Mouse (Mus musculus): ENCODE measurements around the gene Sp100.
"Not testable (repeated sequence)": the region's sequence is repeated elsewhere in the genome, so short reads cannot be mapped to it uniquely, and the experiment has no call there.

Sp100 gene

GRCm38 (mm10) chr1:85649881-85650280, at the start of gene Sp100:
TSS of gene Sp100 (plus strand) at chr1:85649988.
- not testable (repeated sequence) for DNase-seq

DNA sequence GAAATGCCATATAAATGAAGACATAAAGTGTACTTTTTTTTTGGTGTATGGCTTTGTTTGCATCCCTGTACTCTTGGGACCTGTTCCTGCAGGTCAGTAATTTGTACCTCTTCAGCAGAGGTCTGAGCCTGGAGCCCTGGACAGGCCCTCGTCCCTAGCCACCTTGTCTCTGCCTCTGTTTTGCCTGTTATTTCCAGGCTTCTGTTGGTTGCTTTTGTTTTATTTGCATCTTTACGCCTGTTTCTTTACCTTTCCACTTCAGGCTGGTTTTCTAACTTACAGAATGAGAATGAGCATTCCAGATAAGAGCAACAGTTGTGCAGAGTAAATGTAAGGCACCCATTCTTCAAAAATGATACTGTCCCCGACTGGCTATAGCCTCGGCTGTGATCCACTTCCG, 49.7 kb upstream of the Sp100 start, which contains the start of gene Sp140:
Gene Sp140, plus strand, starts transcription at position 301 of the 400 bp plus-strand sequence.
- DNase-seq, result not testable (repeated sequence)

- not testable (repeated sequence) for DNase-seq
Measured at GRCm38 (mm10) chr1:85600794-85601193, 49.0 kb upstream of the Sp100 start.

GRCm38 (mm10) chr1:85604341-85604740, 45.4 kb upstream of the Sp100 start:
- DNase-seq, result not testable (repeated sequence)

DNA sequence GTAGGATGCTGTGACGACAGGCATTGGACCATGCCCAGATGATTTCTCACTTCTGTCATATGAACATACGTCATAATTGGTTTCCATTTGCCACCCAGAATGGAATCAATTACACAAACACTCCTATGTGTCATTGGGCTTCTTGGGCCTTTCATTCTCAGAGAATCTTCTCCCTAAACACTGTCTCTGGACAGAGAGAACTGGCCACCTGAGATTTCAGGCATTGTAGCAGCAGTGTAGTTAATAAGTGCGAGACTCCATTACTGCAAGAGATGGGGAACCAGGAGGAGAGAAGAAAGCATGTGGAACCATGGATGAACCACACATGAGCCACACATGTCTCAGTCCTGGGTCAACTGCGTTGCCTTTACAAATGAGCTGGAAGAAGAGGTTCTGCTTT, 41.4 kb upstream of the Sp100 start:
- not testable (repeated sequence) for DNase-seq

GRCm38 (mm10) chr1:85610581-85610980, 39.2 kb upstream of the Sp100 start:
- DNase-seq, result not testable (repeated sequence)

- DNase-seq, result not testable (repeated sequence)
Measured at GRCm38 (mm10) chr1:85615096-85615495, 34.7 kb upstream of the Sp100 start.

DNA sequence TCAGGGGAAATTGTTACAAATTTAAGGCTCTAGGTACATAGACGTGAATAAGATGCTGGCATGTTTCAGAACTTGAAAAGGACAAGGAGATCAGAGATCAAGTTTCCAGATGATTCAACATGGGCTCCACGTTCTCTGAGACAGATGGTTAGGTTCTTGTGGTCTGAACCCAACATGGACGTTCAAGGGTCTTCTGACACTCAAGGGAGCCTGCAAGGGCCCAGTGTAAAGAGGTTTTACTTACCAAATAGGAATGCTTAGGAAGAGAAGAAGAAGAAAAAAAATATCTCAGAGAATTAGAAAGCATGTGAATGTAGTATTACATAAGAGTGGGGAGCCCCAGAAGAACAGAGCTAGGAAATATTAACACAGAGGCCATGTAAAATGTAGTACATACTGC, 34.0 kb upstream of the Sp100 start:
- not testable (repeated sequence) for DNase-seq

GRCm38 (mm10) chr1:85617161-85617560, 32.6 kb upstream of the Sp100 start:
- not testable (repeated sequence) for DNase-seq

DNA sequence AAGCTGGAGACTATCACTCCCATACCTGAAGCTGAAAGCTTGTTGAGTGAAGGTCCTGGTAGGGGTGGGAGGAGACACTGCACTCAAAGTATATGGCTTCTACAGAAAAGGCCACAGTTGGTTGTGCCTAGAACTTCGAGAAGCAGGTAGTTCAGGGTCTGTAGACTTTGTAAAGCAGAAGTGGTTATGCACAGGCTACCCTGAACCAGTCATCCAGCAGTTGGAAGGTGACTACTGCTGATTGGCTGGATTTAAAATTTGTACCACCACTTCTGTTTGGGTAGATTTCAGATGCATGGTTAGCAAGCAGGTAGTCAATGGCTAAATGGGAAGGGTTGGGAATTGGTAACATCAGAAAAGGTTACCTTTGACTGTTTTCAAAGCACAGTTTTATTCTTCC, 31.1 kb upstream of the Sp100 start:
- not testable (repeated sequence) for DNase-seq

GRCm38 (mm10) chr1:85636936-85637335, 12.9 kb upstream of the Sp100 start:
- DNase-seq, result not testable (repeated sequence)

DNA sequence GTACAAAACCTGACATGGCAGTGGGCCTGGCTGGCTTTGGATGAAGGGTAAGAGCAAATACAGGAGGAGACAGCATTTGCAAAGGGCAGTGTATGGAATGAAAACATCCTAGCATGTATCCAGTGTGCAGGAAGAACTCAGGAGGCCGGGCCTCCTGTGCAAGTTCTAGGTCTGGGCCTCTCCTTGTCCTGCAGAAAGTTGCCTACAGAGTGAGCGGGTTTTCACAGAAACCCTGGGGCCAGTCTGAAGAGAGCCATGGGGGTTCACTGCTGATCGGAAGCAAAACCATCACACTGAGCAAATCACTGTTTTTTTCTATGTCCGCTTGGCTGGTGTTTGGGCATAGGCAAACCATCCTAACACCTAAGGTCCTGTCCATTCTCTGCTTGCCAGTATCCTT, 11.6 kb upstream of the Sp100 start:
- not testable (repeated sequence) for DNase-seq

DNA sequence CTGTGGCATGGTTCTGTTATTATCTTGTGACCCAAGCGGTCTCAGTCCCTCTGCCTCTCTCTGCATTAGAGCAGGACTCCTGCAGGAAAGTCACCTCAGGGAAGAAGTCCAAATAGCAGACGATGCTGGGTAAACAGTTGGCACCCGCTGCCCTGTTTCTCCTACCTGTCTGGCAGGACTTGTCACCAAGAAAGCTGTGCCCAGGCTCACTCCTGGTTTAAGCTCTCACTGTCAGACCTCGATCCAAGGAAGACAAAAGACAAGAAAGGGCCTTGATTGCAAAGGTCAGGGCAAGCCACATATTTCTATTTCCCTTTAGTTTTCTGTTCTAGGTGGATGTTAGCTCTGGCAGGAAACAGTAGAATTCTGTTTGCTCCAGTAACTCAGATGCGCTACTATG, 736 bp downstream of the Sp100 start:
- DNase-seq, result not testable (repeated sequence)

GRCm38 (mm10) chr1:85651770-85652275, 2.0 kb downstream of the Sp100 start:
- peak; percentile 34 for DNase-seq

GRCm38 (mm10) chr1:85657211-85657610, 7.4 kb downstream of the Sp100 start:
- DNase-seq, result not testable (repeated sequence)

DNA sequence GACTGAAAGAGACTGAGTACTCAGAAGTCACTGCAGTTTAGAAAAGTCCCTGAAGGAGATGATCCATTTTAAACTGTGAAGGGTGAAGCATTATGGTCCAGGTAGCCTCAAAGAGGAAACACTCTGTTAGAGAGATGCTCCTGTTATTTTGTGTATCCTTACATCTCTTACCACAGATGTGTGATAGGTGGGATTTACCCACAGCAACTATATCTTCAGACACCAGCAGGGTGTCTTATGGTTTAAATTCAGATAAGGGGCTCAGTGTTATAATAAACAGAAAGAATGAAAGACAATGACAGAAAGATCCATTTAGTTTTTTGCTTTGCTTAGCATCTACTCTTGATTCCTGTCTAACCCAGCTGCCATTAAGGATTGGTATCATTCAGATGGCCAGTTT, 14.5 kb downstream of the Sp100 start:
- DNase-seq, result no peak

DNA sequence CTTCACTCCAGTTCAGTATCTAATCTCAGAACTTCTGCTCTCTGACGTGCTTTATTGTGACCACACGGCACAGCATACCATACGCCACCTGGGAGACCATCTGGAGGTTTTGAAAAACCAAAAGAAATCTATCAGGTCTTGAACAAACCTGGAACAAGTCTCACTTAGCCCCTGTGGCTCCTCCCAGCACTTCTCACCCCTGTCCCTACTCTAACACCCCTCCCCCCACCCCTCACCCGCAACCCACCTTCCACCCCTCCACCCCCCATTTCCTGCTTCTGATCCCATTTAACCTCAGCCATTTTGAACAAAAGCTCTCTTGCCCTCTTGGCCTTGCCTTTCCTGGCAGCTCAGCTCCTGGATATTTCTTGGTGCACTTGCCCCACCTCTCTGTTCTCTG, 30.4 kb downstream of the Sp100 start:
- no peak for DNase-seq

- DNase-seq, result no peak
Measured at GRCm38 (mm10) chr1:85686666-85687065, 36.9 kb downstream of the Sp100 start.

GRCm38 (mm10) chr1:85687346-85687745, 37.6 kb downstream of the Sp100 start:
- DNase-seq, result no peak

DNA sequence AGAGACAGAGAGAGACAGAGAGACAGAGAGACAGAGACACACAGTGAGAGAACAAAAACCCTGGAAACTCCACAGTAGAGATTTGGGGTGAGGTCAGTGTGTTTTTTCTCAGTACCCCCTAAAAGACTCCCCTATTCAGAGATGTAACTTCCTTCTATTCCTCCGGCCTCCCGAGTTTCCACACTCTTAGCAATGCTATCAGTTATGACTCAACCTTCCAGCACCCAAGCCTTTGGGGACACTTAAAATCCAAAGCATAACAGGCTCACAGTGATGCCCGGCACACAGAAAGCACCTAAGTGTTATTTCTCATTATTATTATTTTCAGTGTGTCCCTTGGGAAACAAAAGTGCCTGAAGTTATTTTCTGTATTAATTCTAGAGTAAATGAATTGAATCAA, 40.8 kb downstream of the Sp100 start:
- DNase-seq, result no peak

- no peak for DNase-seq
Measured at GRCm38 (mm10) chr1:85692281-85692680, 42.5 kb downstream of the Sp100 start.

- DNase-seq, result no peak
Measured at GRCm38 (mm10) chr1:85693280-85693679, 43.5 kb downstream of the Sp100 start.

GRCm38 (mm10) chr1:85695646-85696045, 45.9 kb downstream of the Sp100 start:
- no peak for DNase-seq

DNA sequence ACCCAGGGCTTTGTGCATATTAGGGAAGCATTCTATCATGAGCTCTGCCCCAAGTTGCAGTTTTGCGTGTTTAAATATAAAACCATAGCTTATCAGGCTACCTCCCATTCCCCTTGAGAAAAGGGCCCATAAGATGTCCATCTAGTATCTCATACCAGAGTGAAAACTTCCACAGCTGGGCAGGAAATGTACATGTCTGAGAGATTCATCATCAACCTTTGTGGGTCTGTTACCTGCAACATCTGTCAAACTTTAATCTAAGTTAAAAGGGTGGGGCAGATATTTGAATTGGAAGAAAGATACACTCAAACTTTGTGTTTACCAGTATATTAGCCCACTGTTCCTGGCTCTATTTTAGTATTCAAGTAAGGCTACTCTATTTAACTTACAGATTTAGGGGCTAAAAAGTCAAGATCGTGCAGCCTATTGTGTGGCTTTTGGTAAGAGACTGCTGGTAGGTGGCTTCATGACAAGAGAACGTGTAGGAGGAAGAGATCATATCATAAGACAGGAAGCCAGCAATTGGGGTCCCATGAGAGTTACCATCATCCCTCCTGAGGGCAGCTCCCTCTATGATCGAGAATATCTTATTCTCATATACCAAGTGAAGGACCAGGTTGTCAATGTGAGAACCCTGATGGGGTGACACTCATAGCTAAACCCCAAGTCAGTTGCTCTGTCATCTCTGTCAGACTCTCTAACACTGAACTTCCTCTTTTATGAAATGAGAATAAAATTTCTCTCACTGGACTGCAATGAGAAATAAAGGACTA, 48.1 kb downstream of the Sp100 start:
- no peak for DNase-seq

- no peak for DNase-seq
Measured at GRCm38 (mm10) chr1:85702531-85702930, 52.7 kb downstream of the Sp100 start.

All from right cerebral cortex, postnatal 4 days (tissue).